Mouse (Mus musculus) T-helper 2 cell (primary cell): ENCODE data around the gene Btf3l4.

Experiments used
- in situ Hi-C: fragments of 300-600 bp; cut with MboI, MseI; formaldehyde crosslinking; loops from one replicate; pipeline ENCODE4 v1.15.1; 2025; ENCODE audit warnings: high pct_unique_total_duplicates

The Btf3l4 gene

GRCm38 (mm10) chr4:108826096-108826495 lies 7.3 kb downstream of the Btf3l4 start:
- in situ Hi-C loops: no loop called here

GRCm38 (mm10) chr4:108825677-108826076 lies 7.7 kb downstream of the Btf3l4 start:
- in situ Hi-C loops: no loop called here

- in situ Hi-C loops: no loop called here
Measured at GRCm38 (mm10) chr4:108811550-108811949, 21.9 kb downstream of the Btf3l4 start.

GRCm38 (mm10) chr4:108811142-108811541 lies 22.3 kb downstream of the Btf3l4 start:
- in situ Hi-C loops: no loop called here

- in situ Hi-C loops: no loop called here
Measured at GRCm38 (mm10) chr4:108803535-108803934, 29.9 kb downstream of the Btf3l4 start.

GRCm38 (mm10) chr4:108798083-108798830 lies 35.2 kb downstream of the Btf3l4 start:
- in situ Hi-C loops: no loop called here

- in situ Hi-C loops: no loop called here
Measured at GRCm38 (mm10) chr4:108796701-108797100, 36.7 kb downstream of the Btf3l4 start.

GRCm38 (mm10) chr4:108793941-108794340 lies 39.5 kb downstream of the Btf3l4 start:
- in situ Hi-C loops: no loop called here

GRCm38 (mm10) chr4:108790507-108790906 lies 42.9 kb downstream of the Btf3l4 start:
- in situ Hi-C loops: no loop called here

- in situ Hi-C loops: no loop called here
Measured at GRCm38 (mm10) chr4:108789258-108789936, 44.0 kb downstream of the Btf3l4 start.

GRCm38 (mm10) chr4:108782421-108783085 lies 50.9 kb downstream of the Btf3l4 start:
- in situ Hi-C loops: no loop called here

GRCm38 (mm10) chr4:108781596-108781995 lies 51.8 kb downstream of the Btf3l4 start:
- in situ Hi-C loops: no loop called here

GRCm38 (mm10) chr4:108780864-108781205 lies 52.6 kb downstream of the Btf3l4 start:
- in situ Hi-C loops: no loop called here

- in situ Hi-C loops: no loop called here
Measured at GRCm38 (mm10) chr4:108780057-108780863, 53.2 kb downstream of the Btf3l4 start, which contains the start of gene Zfyve9. Gene Zfyve9 (minus strand): TSS chr4:108780798.

GRCm38 (mm10) chr4:108779763-108780056 lies 53.7 kb downstream of the Btf3l4 start:
- in situ Hi-C loops: no loop called here

GRCm38 (mm10) chr4:108768527-108768926 lies 64.9 kb downstream of the Btf3l4 start:
- in situ Hi-C loops: no loop called here
